Mouse (Mus musculus): Measurements from ENCODE around the gene Supt4a. TPM values are rescaled to one million over a fixed set of nuclear protein-coding genes. Genes with fewer than 3 reads are reported as not detected.

Gene Supt4a
- total and polyA plus RNA-seq, 3 experiments: 229 to 251 (median 241) TPM

GRCm38 (mm10) chr11:87722891-87723290 lies 14.5 kb upstream of the Supt4a start:
- no peak overlapping the region for H3K9ac ChIP-seq (ENCODE audit: insufficient read depth, low read depth)
- H3K4me1 ChIP-seq (ENCODE audit: control insufficient read depth in 1 of 2, insufficient read depth in 2 of 2): peaks cover 0 to 26% of the 10 kb centered on the region in 2 experiments; a peak in 3 of 4 replicates
- peaks cover 62 to 97% of the 10 kb centered on the region in 2 experiments for H3K36me3 ChIP-seq (replicated peaks in 1 of 2; ENCODE audit: control insufficient read depth in 1 of 2, insufficient read depth in 1 of 2, low read length in 1 of 2)
- peaks cover 10% of the 10 kb centered on the region for H3K9me3 ChIP-seq (replicated peaks; ENCODE audit: low read length)
- DNase-seq (ENCODE audit: extremely low read depth): peak; percentile 43
- H3K27ac ChIP-seq (ENCODE audit: insufficient read depth, low read depth): no peak overlapping the region
- no peak overlapping the region for H3K4me2 ChIP-seq (ENCODE audit: insufficient read depth, low read depth, poor library complexity, severe bottlenecking)
- H3K27me3 ChIP-seq (replicated peaks): no peaks in the 10 kb centered on the region
- in situ Hi-C loops (cut with MboI; ENCODE audit: low pct_ligation_motif_present, low pct_unique_long_range_greater_than_20kb, low sequenced_read_pairs) (no loop called here), dilution Hi-C loops (cut with MboI; ENCODE audit: extremely low pct_ligation_motif_present, extremely low pct_unique_long_range_greater_than_20kb, low sequenced_read_pairs) (no loop called here)
- TF ChIP-seq CTCF (conservative IDR thresholded peaks at IDR 0.05 in 1 of 2, IDR thresholded peaks at IDR 0.05 in 1 of 2; ENCODE audit: low read depth in 2 of 2, low read length in 2 of 2) (peak; percentile 8 to 81; a peak in 2 of 4 replicates), SIN3A (IDR thresholded peaks at IDR 0.05; ENCODE audit: low read length) (no peak), RAD21 (IDR thresholded peaks at IDR 0.05; ENCODE audit: low read depth, low read length) (peak; percentile 48), SMC3 (IDR thresholded peaks at IDR 0.05; ENCODE audit: low read depth, low read length) (peak; percentile 67), MXI1 (IDR thresholded peaks at IDR 0.05; ENCODE audit: low read depth, low read length) (no peak), ETS1 (conservative IDR thresholded peaks at IDR 0.05; ENCODE audit: low read depth, low read length) (no peak), POLR2AphosphoS2 (IDR thresholded peaks at IDR 0.05; ENCODE audit: low read depth, low read length) (no peak), NRF1 (IDR thresholded peaks at IDR 0.05; ENCODE audit: low read depth, low read length) (no peak)
- peaks cover 9% of the 10 kb centered on the region for H3K79me2 ChIP-seq (replicated peaks; ENCODE audit: control insufficient read depth, extremely low read depth, insufficient read depth, poor library complexity, severe bottlenecking)
- H3K4me3 ChIP-seq (replicated peaks in 1 of 3; ENCODE audit: low read depth in 2 of 3, low read length in 2 of 3, poor library complexity in 1 of 3): no peak overlapping the region

GRCm38 (mm10) chr11:87725515-87725914 lies 11.8 kb upstream of the Supt4a start:
- Histone ChIP-seq H3K4me1 (ENCODE audit: control insufficient read depth in 1 of 2, insufficient read depth in 2 of 2) (peaks cover 0 to 23% of the 10 kb centered on the region in 2 experiments; a peak in 3 of 4 replicates), H3K27ac (ENCODE audit: insufficient read depth, low read depth) (no peak overlapping the region), H3K4me2 (ENCODE audit: insufficient read depth, low read depth, poor library complexity, severe bottlenecking) (no peak overlapping the region), H3K9ac (ENCODE audit: insufficient read depth, low read depth) (no peak overlapping the region), H3K36me3 (replicated peaks in 1 of 2; ENCODE audit: control insufficient read depth in 1 of 2, insufficient read depth in 1 of 2, low read length in 1 of 2) (peaks cover 63 to 94% of the 10 kb centered on the region in 2 experiments), H3K27me3 (replicated peaks) (no peaks in the 10 kb centered on the region), H3K79me2 (replicated peaks; ENCODE audit: control insufficient read depth, extremely low read depth, insufficient read depth, poor library complexity, severe bottlenecking) (peaks cover 9% of the 10 kb centered on the region), H3K4me3 (replicated peaks in 1 of 3; ENCODE audit: low read depth in 2 of 3, low read length in 2 of 3, poor library complexity in 1 of 3) (no peak overlapping the region), H3K9me3 (replicated peaks; ENCODE audit: low read length) (peaks cover 2% of the 10 kb centered on the region)
- DNase-seq (ENCODE audit: extremely low read depth): no peak
- in situ Hi-C loops (cut with MboI; ENCODE audit: low pct_ligation_motif_present, low pct_unique_long_range_greater_than_20kb, low sequenced_read_pairs) (no loop called here), dilution Hi-C loops (cut with MboI; ENCODE audit: extremely low pct_ligation_motif_present, extremely low pct_unique_long_range_greater_than_20kb, low sequenced_read_pairs) (no loop called here)
- TF ChIP-seq RCOR1 (conservative IDR thresholded peaks at IDR 0.05; ENCODE audit: low read depth, low read length): no peak
- no peak for TF ChIP-seq MAX (IDR thresholded peaks at IDR 0.05; ENCODE audit: low read length)
- no peak for TF ChIP-seq E2F4 (IDR thresholded peaks at IDR 0.05; ENCODE audit: insufficient replicate concordance, low read depth, low read length)
- TF ChIP-seq BHLHE40 (IDR thresholded peaks at IDR 0.05; ENCODE audit: low read depth, low read length): no peak
- TF ChIP-seq CTCF (conservative IDR thresholded peaks at IDR 0.05 in 1 of 2, IDR thresholded peaks at IDR 0.05 in 1 of 2; ENCODE audit: low read depth in 2 of 2, low read length in 2 of 2): no peak
- no peak for TF ChIP-seq CHD1 (IDR thresholded peaks at IDR 0.05; ENCODE audit: low read depth, low read length)
- no peak for TF ChIP-seq NRF1 (IDR thresholded peaks at IDR 0.05; ENCODE audit: low read depth, low read length)
- TF ChIP-seq POLR2A (IDR thresholded peaks at IDR 0.05; ENCODE audit: low read depth, low read length): no peak
- TF ChIP-seq SIN3A (IDR thresholded peaks at IDR 0.05; ENCODE audit: low read length): no peak
- no peak for TF ChIP-seq MAFK (IDR thresholded peaks at IDR 0.05; ENCODE audit: insufficient replicate concordance, low read length)
- TF ChIP-seq ETS1 (conservative IDR thresholded peaks at IDR 0.05; ENCODE audit: low read depth, low read length): no peak
- TF ChIP-seq HCFC1 (IDR thresholded peaks at IDR 0.05; ENCODE audit: low read depth, low read length): no peak
